Mouse (Mus musculus) liver, embryonic 14.5 days (tissue): ENCODE data around the gene Abtb2.

Source experiments
- CTCF ChIP-seq: IDR thresholded peaks from 2 replicates; pipeline ENCODE4 v1.5.1; 2016; ENCODE audit warnings: antibody characterized with exemption, low read depth, control low read depth
- EP300 ChIP-seq: IDR thresholded peaks from 2 replicates; pipeline ENCODE4 v1.6.1; 2016; ENCODE audit warnings: antibody characterized with exemption, low read depth

DNA sequence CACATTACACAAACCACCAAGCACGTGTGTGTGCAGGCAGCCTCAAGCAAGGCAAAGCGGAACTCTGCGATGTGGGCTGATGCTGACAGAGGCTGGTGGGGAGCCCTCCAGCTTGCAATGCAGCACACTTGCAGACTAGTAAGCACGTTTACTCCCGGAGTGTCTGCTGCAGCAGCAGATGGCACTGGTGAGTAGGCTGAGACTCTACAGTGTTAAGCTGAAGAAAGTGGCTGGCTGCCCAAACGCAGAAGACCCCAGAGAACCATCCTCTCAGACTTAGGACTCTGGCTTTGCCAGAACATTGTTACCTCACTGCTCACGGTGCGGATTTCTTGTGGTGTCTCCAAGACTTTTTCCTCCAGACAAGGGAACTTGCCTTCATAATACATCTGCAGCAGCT lies 164.9 kb downstream of the Abtb2 start:
- no peak for TF ChIP-seq EP300
- no peak for TF ChIP-seq CTCF
